Mouse (Mus musculus): ENCODE data around the gene Iqce. TPM values are rescaled to one million over a fixed set of nuclear protein-coding genes. Genes with fewer than 3 reads are reported as not detected.

Gene Iqce
- polyA plus RNA-seq, 1 experiment from 2014 or later = 30.8 TPM

DNA sequence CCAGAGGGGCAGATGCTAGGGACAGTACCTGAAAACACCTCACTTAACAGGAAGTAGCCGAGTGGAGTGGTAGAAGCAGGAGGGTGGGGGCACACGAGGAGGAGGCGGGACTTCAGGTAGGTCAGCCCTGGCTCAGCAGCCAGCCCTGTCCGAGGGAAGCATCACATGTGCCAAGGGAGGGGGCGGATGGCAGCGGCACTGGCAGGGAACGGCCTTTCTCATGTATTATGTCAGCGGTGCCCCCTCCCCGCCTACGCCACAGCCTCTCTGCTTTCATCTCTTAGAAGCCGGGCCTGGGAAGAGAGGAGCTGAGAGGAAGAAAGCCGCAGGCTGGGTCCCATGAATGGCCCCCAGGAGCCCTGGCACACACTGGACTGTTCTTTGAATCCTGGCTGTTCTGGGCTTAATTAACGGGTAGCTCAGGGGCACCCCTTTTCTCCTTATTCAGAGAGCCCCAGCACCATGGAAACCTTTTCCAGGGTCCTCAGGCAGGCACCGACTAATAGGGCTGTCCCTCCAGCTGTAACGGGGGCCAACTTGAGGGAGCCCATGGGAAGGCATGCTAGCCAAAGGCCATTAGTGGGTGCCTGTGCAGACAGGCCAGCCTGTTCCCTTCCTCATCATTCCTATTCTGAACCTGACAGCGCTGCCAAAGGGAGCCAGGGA is 42.4 kb downstream of the Iqce start:
- ATAC-seq = peak; percentile 92
- Histone ChIP-seq H3K27me3 (replicated peaks; ENCODE audit: control insufficient read depth, insufficient read depth, low read length) (no peaks in the 10 kb centered on the region), H3K4me2 (ENCODE audit: low read length) (no peak overlapping the region), H3K27ac (ENCODE audit: low read length) (peak overlapping the region; percentile 84), H3K4me1 (replicated peaks; ENCODE audit: control insufficient read depth, insufficient read depth, low read length) (peaks cover 34% of the 10 kb centered on the region), H3K9me3 (ENCODE audit: control insufficient read depth, low read length) (no peaks in the 10 kb centered on the region), H3K36me3 (ENCODE audit: control insufficient read depth, insufficient read depth) (no peaks in the 10 kb centered on the region), H3K4me3 (replicated peaks; ENCODE audit: low read length) (no peak overlapping the region), H3K9ac (replicated peaks; ENCODE audit: low read depth, low read length) (no peak overlapping the region; the same call in 1 of the 2 replicates)
- 2% methylated on average over 16 of the region's 16 CpGs for WGBS

DNA sequence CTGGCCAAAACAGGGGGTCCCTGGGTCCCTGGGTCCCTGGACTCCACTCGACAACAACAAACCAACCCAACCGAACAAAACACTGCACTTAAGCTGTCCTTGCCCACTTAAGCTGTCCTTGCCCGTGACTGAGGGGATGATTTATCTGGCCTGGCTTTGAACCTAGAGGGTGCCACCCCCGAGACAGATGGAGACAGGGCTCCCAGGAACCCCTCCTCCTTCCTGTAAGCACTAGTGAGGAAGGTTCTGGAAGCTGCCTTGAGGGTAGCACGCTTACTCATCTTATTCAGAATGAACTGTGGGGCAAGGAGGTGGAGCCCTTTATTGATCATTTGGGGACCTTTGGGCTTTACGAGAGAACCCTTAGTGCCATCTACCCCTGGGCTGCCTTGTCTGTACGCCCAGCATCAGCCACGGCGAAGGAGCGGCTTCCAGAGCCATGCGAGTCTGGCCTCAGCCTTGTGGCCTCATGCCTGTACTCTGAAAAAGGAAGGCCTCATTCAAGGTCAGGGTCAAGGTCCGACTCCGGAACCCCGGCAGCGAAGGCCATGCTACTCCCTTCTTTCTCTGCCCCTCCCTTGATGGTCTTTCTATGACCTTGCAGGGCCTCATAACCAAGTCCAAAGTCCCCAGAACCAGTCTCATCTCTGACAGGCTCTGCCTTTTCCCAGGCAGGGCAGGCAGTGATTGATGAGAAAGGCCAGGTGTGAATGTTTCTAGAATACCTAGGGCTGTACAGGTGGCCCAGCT is 47.9 kb downstream of the Iqce start:
- Histone ChIP-seq H3K4me3 (replicated peaks; ENCODE audit: low read length) (no peak overlapping the region), H3K4me1 (replicated peaks; ENCODE audit: control insufficient read depth, insufficient read depth, low read length) (peaks cover 10% of the 10 kb centered on the region), H3K9me3 (ENCODE audit: control insufficient read depth, low read length) (no peaks in the 10 kb centered on the region), H3K36me3 (ENCODE audit: control insufficient read depth, insufficient read depth) (no peaks in the 10 kb centered on the region), H3K27ac (ENCODE audit: low read length) (no peak overlapping the region), H3K4me2 (ENCODE audit: low read length) (no peak overlapping the region), H3K9ac (replicated peaks; ENCODE audit: low read depth, low read length) (no peak overlapping the region), H3K27me3 (replicated peaks; ENCODE audit: control insufficient read depth, insufficient read depth, low read length) (no peaks in the 10 kb centered on the region)
- WGBS = 90% methylated on average over 15 of the region's 15 CpGs
- no peak for ATAC-seq

DNA sequence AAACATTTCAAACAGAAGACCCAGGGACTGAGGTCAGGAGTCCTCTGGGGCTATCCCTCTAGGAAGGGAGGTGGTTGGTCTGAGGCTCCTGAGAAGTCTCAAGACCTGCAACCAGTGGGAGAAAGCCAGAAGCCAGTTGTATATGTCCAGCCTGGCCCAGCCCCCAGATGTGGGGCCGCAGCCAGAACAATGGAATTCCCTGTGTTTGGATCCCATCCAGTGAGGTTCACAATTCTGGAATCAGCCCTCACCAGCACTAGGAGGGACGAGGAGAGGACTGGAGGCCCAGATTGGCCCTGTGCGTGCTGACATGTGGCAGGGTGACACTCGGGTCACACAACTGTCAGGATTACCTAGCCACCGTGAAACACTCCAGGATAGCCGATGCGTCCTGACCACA is 49.6 kb downstream of the Iqce start:
- H3K9me3 ChIP-seq (ENCODE audit: control insufficient read depth, low read length) = no peaks in the 10 kb centered on the region
- H3K27ac ChIP-seq (ENCODE audit: low read length) = no peak overlapping the region
- H3K4me2 ChIP-seq (ENCODE audit: low read length) = no peak overlapping the region
- ATAC-seq = no peak
- no peaks in the 10 kb centered on the region for H3K27me3 ChIP-seq (replicated peaks; ENCODE audit: control insufficient read depth, insufficient read depth, low read length)
- 64% methylated on average over 7 of the region's 7 CpGs for WGBS
- H3K36me3 ChIP-seq (ENCODE audit: control insufficient read depth, insufficient read depth) = no peaks in the 10 kb centered on the region
- H3K4me3 ChIP-seq (replicated peaks; ENCODE audit: low read length) = no peak overlapping the region
- peaks cover 11% of the 10 kb centered on the region for H3K4me1 ChIP-seq (replicated peaks; ENCODE audit: control insufficient read depth, insufficient read depth, low read length)
- H3K9ac ChIP-seq (replicated peaks; ENCODE audit: low read depth, low read length) = no peak overlapping the region

DNA sequence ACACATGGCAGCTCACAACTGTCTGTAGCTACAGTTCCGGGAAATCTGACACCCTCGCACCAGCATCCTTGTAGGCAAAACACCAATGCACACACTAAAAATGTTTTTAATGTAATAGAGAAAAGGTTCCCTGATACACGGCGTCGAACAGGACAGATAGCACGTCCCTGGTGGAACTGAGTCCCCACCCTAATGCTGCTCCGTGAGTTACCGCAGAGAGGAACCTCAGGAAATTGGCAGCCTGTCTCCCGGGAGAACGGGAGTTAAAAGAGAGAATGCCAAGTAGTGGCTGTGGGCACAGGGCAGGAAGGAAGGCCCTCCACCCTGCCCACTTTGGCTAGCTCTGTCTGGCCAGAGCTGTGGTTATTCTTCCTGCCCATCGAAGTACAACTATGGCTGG is 50.9 kb downstream of the Iqce start:
- ATAC-seq = no peak
- Histone ChIP-seq H3K27ac (ENCODE audit: low read length) (no peak overlapping the region), H3K9ac (replicated peaks; ENCODE audit: low read depth, low read length) (no peak overlapping the region), H3K36me3 (ENCODE audit: control insufficient read depth, insufficient read depth) (no peaks in the 10 kb centered on the region), H3K4me1 (replicated peaks; ENCODE audit: control insufficient read depth, insufficient read depth, low read length) (peaks cover 22% of the 10 kb centered on the region), H3K27me3 (replicated peaks; ENCODE audit: control insufficient read depth, insufficient read depth, low read length) (no peaks in the 10 kb centered on the region), H3K4me3 (replicated peaks; ENCODE audit: low read length) (no peak overlapping the region), H3K9me3 (ENCODE audit: control insufficient read depth, low read length) (no peaks in the 10 kb centered on the region), H3K4me2 (ENCODE audit: low read length) (no peak overlapping the region)
- WGBS = 62% methylated on average over 11 of the region's 11 CpGs

DNA sequence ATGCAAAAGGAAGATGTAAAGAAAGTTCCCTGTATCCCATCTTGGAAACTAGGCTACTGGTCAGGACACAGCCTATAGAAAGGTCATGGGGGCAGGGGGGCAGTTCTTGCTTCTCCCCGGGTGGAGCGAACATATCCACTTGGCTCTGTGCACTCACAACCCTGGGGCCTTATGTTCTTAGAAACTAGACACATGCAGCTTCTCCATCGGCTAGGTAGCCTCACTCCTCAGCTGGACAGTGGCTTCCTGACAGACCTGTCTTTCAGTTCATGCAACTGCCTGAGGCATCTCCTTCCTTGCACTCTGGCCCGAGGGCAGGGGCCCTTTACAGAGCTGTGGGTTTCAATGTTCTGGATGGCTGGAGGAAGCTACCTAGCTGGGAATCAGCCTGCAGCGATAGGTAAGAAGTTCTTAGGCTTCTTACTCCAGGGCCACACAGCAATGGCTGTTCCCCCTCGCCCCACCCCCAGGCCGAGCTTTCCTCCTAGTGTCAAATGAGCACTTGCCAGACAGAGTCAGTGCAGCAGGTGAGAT is 52.2 kb downstream of the Iqce start:
- Histone ChIP-seq H3K9ac (replicated peaks; ENCODE audit: low read depth, low read length) (peak overlapping the region; percentile 73), H3K4me2 (ENCODE audit: low read length) (peak overlapping the region; percentile 89), H3K9me3 (ENCODE audit: control insufficient read depth, low read length) (no peaks in the 10 kb centered on the region), H3K36me3 (ENCODE audit: control insufficient read depth, insufficient read depth) (no peaks in the 10 kb centered on the region), H3K4me3 (replicated peaks; ENCODE audit: low read length) (peak overlapping the region; percentile 51; the same call in 1 of the 2 replicates), H3K27me3 (replicated peaks; ENCODE audit: control insufficient read depth, insufficient read depth, low read length) (no peaks in the 10 kb centered on the region), H3K4me1 (replicated peaks; ENCODE audit: control insufficient read depth, insufficient read depth, low read length) (peaks cover 34% of the 10 kb centered on the region), H3K27ac (ENCODE audit: low read length) (peak overlapping the region; percentile 91; the same call in 1 of the 2 replicates)
- 70% methylated on average over 7 of the region's 7 CpGs for WGBS
- ATAC-seq = no peak

DNA sequence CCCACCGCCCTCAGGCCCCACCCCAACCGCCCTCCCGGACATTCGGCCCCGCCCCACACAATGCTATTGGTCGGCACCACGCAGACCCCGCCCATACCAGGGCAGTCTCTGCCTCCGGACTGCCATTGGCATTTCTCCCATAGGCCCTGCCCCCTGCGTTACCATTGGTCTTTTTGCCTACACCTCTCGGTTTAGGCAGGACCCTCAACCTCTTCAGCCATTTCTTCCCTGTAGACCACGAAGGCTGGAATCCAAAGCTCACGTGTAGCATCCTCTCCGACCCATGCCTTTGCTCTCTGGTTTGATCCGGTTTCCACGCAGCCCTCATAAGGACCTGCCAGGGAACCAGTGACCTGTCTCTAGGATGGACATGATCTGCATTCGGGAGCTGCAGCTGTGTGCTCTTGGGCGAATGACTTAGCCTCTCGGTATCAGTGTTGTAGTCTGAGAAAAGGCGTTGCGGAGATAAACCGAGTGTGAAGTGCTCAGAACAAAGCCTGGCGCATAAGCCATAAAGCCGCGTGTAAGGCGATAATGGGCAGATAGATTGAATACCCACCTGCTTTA is 53.0 kb downstream of the Iqce start:
- Histone ChIP-seq H3K27me3 (replicated peaks; ENCODE audit: control insufficient read depth, insufficient read depth, low read length) (no peaks in the 10 kb centered on the region), H3K4me1 (replicated peaks; ENCODE audit: control insufficient read depth, insufficient read depth, low read length) (peaks cover 39% of the 10 kb centered on the region)

DNA sequence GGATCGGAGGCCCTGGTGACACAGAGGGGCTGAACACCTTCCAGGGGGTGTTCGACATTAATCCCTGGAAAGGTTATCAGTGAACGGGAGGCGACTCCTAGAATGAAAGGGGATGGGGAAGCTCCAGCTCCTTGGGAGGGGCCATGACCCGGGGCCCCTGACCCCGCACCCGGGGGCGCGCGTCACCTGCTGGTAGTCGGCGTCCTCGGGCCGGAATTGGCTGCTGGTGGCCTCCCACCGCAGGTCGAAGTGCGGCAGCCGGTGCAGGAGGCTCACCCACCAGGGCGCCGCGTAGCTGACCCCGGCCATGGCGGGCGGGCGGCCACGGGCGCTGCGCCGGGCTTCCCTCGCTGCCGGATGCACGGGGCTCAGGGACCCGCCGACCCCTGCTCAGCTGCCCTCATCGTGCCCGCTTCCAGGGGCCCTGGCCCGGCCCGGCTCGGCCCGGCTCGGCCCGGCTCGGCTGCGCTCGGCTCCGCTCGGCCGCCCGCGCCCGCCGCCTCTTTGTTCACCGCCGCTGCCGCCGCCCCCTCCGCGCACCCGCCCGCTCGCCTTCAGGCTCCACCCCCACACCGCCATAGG is 53.6 kb downstream of the Iqce start, which contains the start of gene Ttyh3:
TSS of gene Ttyh3 (minus strand) at position 513 of the 582 bp plus-strand sequence.
- Histone ChIP-seq H3K9ac (replicated peaks; ENCODE audit: low read depth, low read length) (peak within 1 kb of the TSS; percentile 100), H3K4me3 (replicated peaks; ENCODE audit: low read length) (peak within 1 kb of the TSS; percentile 100), H3K4me1 (replicated peaks; ENCODE audit: control insufficient read depth, insufficient read depth, low read length) (peaks cover 41% of the 10 kb centered on the region), H3K36me3 (ENCODE audit: control insufficient read depth, insufficient read depth) (peaks cover 5% of the 10 kb centered on the region; the same call in 1 of the 2 replicates), H3K27me3 (replicated peaks; ENCODE audit: control insufficient read depth, insufficient read depth, low read length) (no peaks in the 10 kb centered on the region), H3K27ac (ENCODE audit: low read length) (peak within 1 kb of the TSS; percentile 93), H3K9me3 (ENCODE audit: control insufficient read depth, low read length) (no peaks in the 10 kb centered on the region), H3K4me2 (ENCODE audit: low read length) (peak within 1 kb of the TSS; percentile 100)
- WGBS = 0% methylated on average over 59 of the region's 62 CpGs
- ATAC-seq = no peak

More for the DNA sequence above, 53.0 kb downstream of the Iqce start:
- Histone ChIP-seq H3K4me2 (ENCODE audit: low read length) (peak overlapping the region; percentile 89), H3K9me3 (ENCODE audit: control insufficient read depth, low read length) (no peaks in the 10 kb centered on the region), H3K4me3 (replicated peaks; ENCODE audit: low read length) (peak overlapping the region; percentile 100), H3K36me3 (ENCODE audit: control insufficient read depth, insufficient read depth) (0 out of 2 replicates have a peak, but pooled peaks cover 2% of the 10 kb centered on the region), H3K9ac (replicated peaks; ENCODE audit: low read depth, low read length) (peak overlapping the region; percentile 73), H3K27ac (ENCODE audit: low read length) (peak overlapping the region; percentile 91)
- WGBS = 2% methylated on average over 23 of the region's 26 CpGs
- ATAC-seq = peak; percentile 89

DNA sequence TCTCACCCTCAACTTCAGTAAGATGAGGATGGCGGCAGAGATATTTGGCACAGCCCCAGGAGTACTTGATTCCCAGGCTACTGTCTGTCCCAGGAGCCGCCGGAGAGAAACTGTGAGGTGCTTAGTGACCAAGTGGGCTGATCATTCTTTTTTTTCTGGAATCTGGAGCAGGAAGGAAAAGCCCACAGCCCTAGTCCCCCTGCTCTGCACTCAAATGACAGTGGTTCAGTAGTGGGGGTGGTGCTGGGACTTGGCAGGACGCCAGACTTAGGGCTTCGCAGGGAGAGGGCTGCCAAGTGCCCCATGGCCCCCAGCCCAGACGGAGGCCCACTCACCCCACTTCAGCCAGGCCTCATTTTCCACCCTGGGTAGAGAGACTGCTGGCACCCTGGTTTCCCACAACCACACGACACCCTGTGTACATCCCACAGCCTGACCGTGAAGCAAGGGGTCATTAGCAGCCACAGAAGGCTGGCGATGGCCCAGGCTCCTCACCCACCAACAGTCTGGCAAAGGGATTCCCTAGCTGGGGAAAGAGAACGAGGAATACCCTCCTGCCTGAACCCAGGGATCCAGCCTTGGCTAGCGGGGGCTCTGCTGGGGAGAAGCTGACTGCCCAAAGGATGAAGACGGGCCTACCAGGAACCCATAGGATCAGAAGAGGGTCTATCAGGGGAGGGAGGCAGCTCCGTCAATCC is 54.2 kb downstream of the Iqce start:
- under 1% methylated on average over 13 of the region's 13 CpGs for WGBS
- peak overlapping the region; percentile 93 for H3K27ac ChIP-seq (ENCODE audit: low read length)
- H3K9ac ChIP-seq (replicated peaks; ENCODE audit: low read depth, low read length) = peak overlapping the region; percentile 100
- ATAC-seq = peak; percentile 39
- H3K4me2 ChIP-seq (ENCODE audit: low read length) = peak overlapping the region; percentile 100
- H3K4me1 ChIP-seq (replicated peaks; ENCODE audit: control insufficient read depth, insufficient read depth, low read length) = peaks cover 46% of the 10 kb centered on the region
- no peaks in the 10 kb centered on the region for H3K27me3 ChIP-seq (replicated peaks; ENCODE audit: control insufficient read depth, insufficient read depth, low read length)
- H3K9me3 ChIP-seq (ENCODE audit: control insufficient read depth, low read length) = no peaks in the 10 kb centered on the region
- peak overlapping the region; percentile 100 for H3K4me3 ChIP-seq (replicated peaks; ENCODE audit: low read length)
- peaks cover 5% of the 10 kb centered on the region; the same call in 1 of the 2 replicates for H3K36me3 ChIP-seq (ENCODE audit: control insufficient read depth, insufficient read depth)

All from forebrain, embryonic 16.5 days (tissue).